Mouse (Mus musculus) testis, adult 2 months (tissue): ENCODE measurements around the gene Rplp0.

Source experiments
- CTCF ChIP-seq: fragments of 200-500 bp; IDR thresholded peaks from 2 replicates; pipeline ENCODE4 v1.5.1; 2012; ENCODE audit warnings: low read depth, mild to moderate bottlenecking, inconsistent platforms, low read length, moderate library complexity; ENCODE audit not compliant: control insufficient read depth, insufficient read depth, insufficient replicate concordance
- POLR2A ChIP-seq: fragments of 200-500 bp; IDR thresholded peaks from 2 replicates; pipeline ENCODE4 v1.6.1; 2012; ENCODE audit warnings: low read depth, mild to moderate bottlenecking, inconsistent platforms, low read length, moderate library complexity; ENCODE audit not compliant: control insufficient read depth

DNA sequence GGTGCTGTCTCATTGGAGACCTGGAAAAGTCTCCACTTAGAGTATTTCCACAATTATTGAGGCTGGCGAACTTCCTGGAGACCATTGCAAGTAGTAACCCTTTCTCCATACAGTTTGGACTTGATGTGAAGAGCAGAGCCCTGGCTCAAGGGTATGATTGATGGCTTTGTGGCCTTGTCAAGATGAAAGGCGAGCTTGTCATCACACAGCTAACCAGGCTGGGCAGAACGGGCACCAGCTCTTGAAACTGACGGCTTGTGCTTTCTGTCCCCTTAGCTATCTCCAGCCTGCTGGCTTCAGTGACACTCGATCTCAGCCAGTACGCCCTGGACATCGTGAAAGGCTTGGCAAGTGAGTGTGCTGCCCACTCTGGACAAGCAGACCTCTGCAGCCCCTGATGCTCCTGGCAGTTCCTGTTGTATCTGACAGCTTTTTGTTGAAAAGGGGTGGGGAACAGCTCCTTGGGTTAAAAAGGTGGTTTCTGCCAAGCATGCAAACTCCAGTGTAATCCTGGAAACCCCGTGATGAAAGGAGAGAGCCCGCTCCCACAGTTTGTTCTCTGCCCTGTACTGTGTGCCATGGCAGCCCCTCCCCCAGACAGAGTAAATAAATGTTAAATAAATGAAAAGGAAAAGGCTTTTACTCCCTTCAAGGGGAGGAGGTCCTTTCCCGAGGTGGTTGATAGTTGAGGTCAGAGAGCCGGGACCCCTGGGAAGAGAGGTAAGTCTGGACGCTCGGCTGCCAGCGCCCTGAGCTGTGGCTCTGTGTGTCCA is 21.1 kb downstream of the Rplp0 start:
- TF ChIP-seq POLR2A (no peak), CTCF (no peak)
